9 mouse cellular contexts compared by ENCODE assay signal in the genomic region with DNA sequence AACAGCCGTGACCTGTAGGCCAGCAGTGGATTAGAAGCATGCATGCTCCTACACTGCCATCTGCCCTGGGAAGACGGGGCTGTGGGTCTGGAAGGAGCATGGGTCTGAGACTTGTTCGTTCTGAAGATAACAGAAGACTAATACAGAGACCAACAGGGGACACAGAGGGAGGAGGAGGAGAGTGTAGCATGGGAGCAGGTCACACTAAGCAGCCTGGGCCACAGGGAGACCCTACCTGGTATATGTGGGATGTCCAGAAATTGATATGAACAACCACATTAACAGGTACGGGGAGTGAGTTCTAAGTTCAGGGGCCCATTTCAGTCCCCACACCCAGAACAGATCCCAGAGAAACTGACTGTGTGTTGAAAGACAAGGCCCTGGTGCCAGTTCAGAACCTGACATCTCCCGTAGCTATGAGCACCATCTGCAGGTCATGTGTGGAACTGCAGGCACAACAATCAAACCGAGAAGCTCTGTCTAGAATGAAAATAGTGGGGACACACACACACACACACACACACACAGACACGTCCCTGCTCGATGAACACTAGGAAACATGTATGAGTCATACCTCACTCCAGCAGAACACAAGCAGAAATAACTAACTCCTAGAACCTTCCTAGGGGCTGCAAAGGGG.
A peak's percentile ranks its signal among the peaks of the same experiment; 100 is the strongest.
DNase-seq lines count a peak whose midpoint lies in the region; ATAC-seq and TF ChIP-seq lines count a peak whose summit lies in the region.
"Had no signal": no experiment of that assay in that cellular context is flagged by ENCODE, and none has a peak within 500 bp of the region (broad histone marks: within the 10 kb centered on the region; RNA-seq: fewer than 3 reads in every experiment).

No protein-coding gene starts in this region.

- no peaks in the 10 kb centered on the region for H3K4me1 ChIP-seq in forebrain, embryonic 16.5 days (replicated peaks; ENCODE audit: control insufficient read depth, insufficient read depth, low read length)
- H3K4me1 ChIP-seq in lung, adult 2 months (ENCODE audit: control insufficient read depth, insufficient read depth, low read length), result no peaks in the 10 kb centered on the region

- no peak for TF ChIP-seq POLR2A in lung, adult 2 months (IDR thresholded peaks at IDR 0.05; ENCODE audit: borderline replicate concordance, extremely low read depth, low read depth, low read length)

- no peak overlapping the region for H3K27ac ChIP-seq in forebrain, embryonic 16.5 days (ENCODE audit: low read length)
- H3K27ac ChIP-seq: macrophage had no signal

- no peak overlapping the region for H3K9ac ChIP-seq in forebrain, embryonic 16.5 days (replicated peaks; ENCODE audit: low read depth, low read length)

- peaks cover 19% of the 10 kb centered on the region for H3K36me3 ChIP-seq in forebrain, embryonic 16.5 days (ENCODE audit: control insufficient read depth, insufficient read depth)

- no peak overlapping the region for H3K4me2 ChIP-seq in forebrain, embryonic 16.5 days (ENCODE audit: low read length)

- H3K27me3 ChIP-seq in forebrain, embryonic 16.5 days (replicated peaks; ENCODE audit: control insufficient read depth, insufficient read depth, low read length), result no peaks in the 10 kb centered on the region

- H3K4me3 ChIP-seq in forebrain, embryonic 16.5 days (replicated peaks; ENCODE audit: low read length), result no peak overlapping the region
- no peak overlapping the region for H3K4me3 ChIP-seq in lung, adult 2 months (replicated peaks; ENCODE audit: extremely low read depth, low read depth, low read length)

- no peaks in the 10 kb centered on the region for H3K9me3 ChIP-seq in forebrain, embryonic 16.5 days (ENCODE audit: control insufficient read depth, low read length)

- 30% methylated on average over 8 of the region's 8 CpGs for WGBS in forebrain, embryonic 16.5 days
- 38% methylated on average over 8 of the region's 8 CpGs for WGBS in lung, adult 2 months

- ATAC-seq in forebrain, embryonic 16.5 days, result peak; percentile 72
- ATAC-seq in monocyte, adult 5-6 weeks (replicated peaks; ENCODE audit: insufficient number of reproducible peaks, low FRiP score, low TSS enrichment, poor library complexity, severe bottlenecking), result no peak

- TF ChIP-seq CTCF in lung, adult 2 months (IDR thresholded peaks at IDR 0.05; ENCODE audit: insufficient read depth, low read length), result peak; percentile 75

- peak; percentile 33 for DNase-seq in CD4-positive helper T cell, adult 2 months (ENCODE audit: low read depth, low spot score)
- peak; percentile 21 for DNase-seq in MEL-GATA-1-ER (ENCODE audit: extremely low read depth, low read depth)
- peak; percentile 84 to 85 for DNase-seq in cerebellum, adult 18-20 months
- peak; percentile 82 to 83 for DNase-seq in kidney, postnatal 4 days
- DNase-seq in lung, adult 2 months, result peak; percentile 44
- peak; percentile 85 for DNase-seq in retina, embryonic 14.5 days (ENCODE audit: low spot score)

Comparison
In these comparisons a context has a peak if more than half of its experiments do, and no peak if none do; other contexts are left out.
1. DNase-seq: peak in every context shown above with its lines; median percentile 85 in retina, embryonic 14.5 days; 84 in cerebellum, adult 18-20 months; 82 in kidney, postnatal 4 days; 44 in lung, adult 2 months; 33 in CD4-positive helper T cell, adult 2 months; 21 in MEL-GATA-1-ER.